Mouse (Mus musculus) effector memory CD4-positive, alpha-beta T cell, adult 7 months (primary cell): ENCODE data around the gene Sult1a1. TPM values are rescaled to one million over a fixed set of nuclear protein-coding genes. Genes with fewer than 3 reads are reported as not detected.

Experiments used
- polyA plus RNA-seq: library from polyadenylated mRNA; unstranded; fragments of 100-300 nt; shearing (Covaris generic); gene quantifications from one replicate; pipeline ENCODE4 v1.2.1, GENCODE M21; 2017

Gene Sult1a1
- polyA plus RNA-seq: 0.29 TPM

GRCm38 (mm10) chr7:126676207-126676606 lies at the start of gene Sult1a1:
Gene Sult1a1 (minus strand): TSS chr7:126676432.

GRCm38 (mm10) chr7:126707442-126708174 lies 31.4 kb upstream of the Sult1a1 start, which contains the start of gene Coro1a:
Gene Coro1a (minus strand): TSS chr7:126707787.

GRCm38 (mm10) chr7:126695631-126696207 lies 19.5 kb upstream of the Sult1a1 start, which contains the start of gene Slx1b:
Gene Slx1b (minus strand): TSS chr7:126695784.

GRCm38 (mm10) chr7:126695210-126695611 lies 19.0 kb upstream of the Sult1a1 start, which contains the start of gene Bola2:
Gene Bola2 (plus strand): TSS chr7:126695401.

GRCm38 (mm10) chr7:126649231-126650051 lies 26.8 kb downstream of the Sult1a1 start, which contains the start of gene Sgf29:
Gene Sgf29 (plus strand): TSS chr7:126649309.

GRCm38 (mm10) chr7:126630824-126631518 lies 45.3 kb downstream of the Sult1a1 start, which contains the start of gene Nupr1:
Gene Nupr1 (minus strand): TSS chr7:126630861.

Other genes with a start within 250 kb of the Sult1a1 start
- 48.7 TPM for gene Rabep2, start 247.7 kb downstream of the Sult1a1 start, polyA plus RNA-seq
- gene Atp2a1, start 213.3 kb downstream of the Sult1a1 start, polyA plus RNA-seq: not detected
- gene Sh2b1, start 201.0 kb downstream of the Sult1a1 start, polyA plus RNA-seq: 49.8 TPM
- gene Tufm, start 189.1 kb downstream of the Sult1a1 start, polyA plus RNA-seq: 98.5 TPM
- 106 TPM for gene Atxn2l, start 173.0 kb downstream of the Sult1a1 start, polyA plus RNA-seq
- 159 TPM for gene Eif3c, start 110.0 kb downstream of the Sult1a1 start, polyA plus RNA-seq
- gene Apobr, start 91.5 kb downstream of the Sult1a1 start, polyA plus RNA-seq: 7.1 TPM
- 105 TPM for gene Cln3, start 90.6 kb downstream of the Sult1a1 start, polyA plus RNA-seq
- not detected for gene Il27, start 81.5 kb downstream of the Sult1a1 start, polyA plus RNA-seq
- 1.8 TPM for gene Nupr1, start 45.6 kb downstream of the Sult1a1 start, polyA plus RNA-seq
- gene Sgf29, start 27.1 kb downstream of the Sult1a1 start, polyA plus RNA-seq: 79.6 TPM
- gene Bola2, start 19.0 kb upstream of the Sult1a1 start, polyA plus RNA-seq: 102 TPM
- 2.0 TPM for gene Slx1b, start 19.4 kb upstream of the Sult1a1 start, polyA plus RNA-seq
- gene Coro1a, start 31.4 kb upstream of the Sult1a1 start, polyA plus RNA-seq: 1,760 TPM
- gene Mapk3, start 83.2 kb upstream of the Sult1a1 start, polyA plus RNA-seq: 18.7 TPM
- gene Gdpd3, start 89.9 kb upstream of the Sult1a1 start, polyA plus RNA-seq: 2.5 TPM
- 341 TPM for gene Ypel3, start 100.5 kb upstream of the Sult1a1 start, polyA plus RNA-seq
- 2.8 TPM for gene Tbx6, start 105.1 kb upstream of the Sult1a1 start, polyA plus RNA-seq
- gene Ppp4c, start 116.1 kb upstream of the Sult1a1 start, polyA plus RNA-seq: 405 TPM
- gene Fam57b, start 121.2 kb upstream of the Sult1a1 start, polyA plus RNA-seq: not detected
- gene 4930451I11Rik, start 155.2 kb upstream of the Sult1a1 start, polyA plus RNA-seq: not detected
- gene Doc2a, start 171.0 kb upstream of the Sult1a1 start, polyA plus RNA-seq: 0.45 TPM
- gene Hirip3, start 185.5 kb upstream of the Sult1a1 start, polyA plus RNA-seq: 13.9 TPM
- 55.1 TPM for gene Ino80e, start 185.9 kb upstream of the Sult1a1 start, polyA plus RNA-seq
- gene Taok2, start 208.3 kb upstream of the Sult1a1 start, polyA plus RNA-seq: 39.3 TPM
- gene Tmem219, start 246.5 kb upstream of the Sult1a1 start, polyA plus RNA-seq: 41.2 TPM